Mouse (Mus musculus) hindbrain, embryonic 10.5 days (tissue): Measurements from ENCODE around the gene Szrd1. TPM values are rescaled to one million over a fixed set of nuclear protein-coding genes. Genes with fewer than 3 reads are reported as not detected.
"Not testable (repeated sequence)": the region's sequence is repeated elsewhere in the genome, so short reads cannot be mapped to it uniquely, and the experiment has no call there.

ENCODE experiments used
- DNase-seq: peaks from one replicate; pipeline ENCODE4 v3.0.0-alpha.2; 2017; ENCODE audit warnings: low spot score
- H3K27ac ChIP-seq: fragments of 300-500 bp; sonication (generic); 2 replicates; pipeline ENCODE4 v1.5.1; 2016; ENCODE audit warnings: mild to moderate bottlenecking, moderate library complexity
- H3K27me3 ChIP-seq: fragments of 300-500 bp; sonication (generic); 2 replicates; pipeline ENCODE4 v1.6.1; 2016; ENCODE audit warnings: mild to moderate bottlenecking; ENCODE audit not compliant: poor library complexity, insufficient read depth, severe bottlenecking
- H3K36me3 ChIP-seq: fragments of 300-500 bp; sonication (generic); 2 replicates; pipeline ENCODE4 v1.6.1; 2016; ENCODE audit warnings: mild to moderate bottlenecking, moderate library complexity
- H3K4me1 ChIP-seq: fragments of 300-500 bp; sonication (generic); replicated peaks from 2 replicates; pipeline ENCODE4 v1.6.1; 2016; ENCODE audit warnings: mild to moderate bottlenecking
- H3K4me3 ChIP-seq: fragments of 300-500 bp; sonication (generic); 2 replicates; pipeline ENCODE4 v1.5.1; 2016; ENCODE audit warnings: mild to moderate bottlenecking, moderate library complexity
- H3K9me3 ChIP-seq: fragments of 300-500 bp; sonication (generic); 2 replicates; pipeline ENCODE4 v1.6.1; 2016; ENCODE audit warnings: mild to moderate bottlenecking, moderate library complexity
- WGBS: fragments of 180-500 bp; shearing (Covaris S2); methylation state at CpG from one replicate; pipeline ENCODE4 v1.1.7; 2016; 5-methylcytosine and 5-hydroxymethylcytosine counted together
- polyA plus RNA-seq: library from polyadenylated mRNA; unstranded; fragments of >200 nt; fragmentation: Nextera tagmentation; extraction: Ambion mirVana; gene quantifications from 2 replicates; pipeline ENCODE4 v1.2.1, GENCODE M21; 2016

The Szrd1 gene
- polyA plus RNA-seq, 1 experiment from 2014 or later: 44.1 TPM

- H3K9me3 ChIP-seq: peaks cover 17% of the 10 kb centered on the region; the same call in 1 of the 2 replicates
- DNase-seq: no peak
- H3K36me3 ChIP-seq: peaks cover 48% of the 10 kb centered on the region
Observed at GRCm38 (mm10) chr4:141163729-141164128, 24.2 kb upstream of the Szrd1 start.

GRCm38 (mm10) chr4:141161699-141162208 lies 22.2 kb upstream of the Szrd1 start:
- Histone ChIP-seq H3K27ac (no peak overlapping the region), H3K27me3 (no peaks in the 10 kb centered on the region), H3K9me3 (peaks cover 15% of the 10 kb centered on the region; the same call in 1 of the 2 replicates), H3K36me3 (peaks cover 34% of the 10 kb centered on the region), H3K4me1 (peaks cover 18% of the 10 kb centered on the region), H3K4me3 (no peak overlapping the region)
- 91% methylated on average over 6 of the region's 6 CpGs for WGBS
- no peak for DNase-seq

More at GRCm38 (mm10) chr4:141163729-141164128, 24.2 kb upstream of the Szrd1 start:
- no peak overlapping the region for H3K4me3 ChIP-seq
- H3K27ac ChIP-seq: no peak overlapping the region
- H3K27me3 ChIP-seq: no peaks in the 10 kb centered on the region
- 94% methylated on average over 5 of the region's 5 CpGs for WGBS
- H3K4me1 ChIP-seq: peaks cover 11% of the 10 kb centered on the region

DNA sequence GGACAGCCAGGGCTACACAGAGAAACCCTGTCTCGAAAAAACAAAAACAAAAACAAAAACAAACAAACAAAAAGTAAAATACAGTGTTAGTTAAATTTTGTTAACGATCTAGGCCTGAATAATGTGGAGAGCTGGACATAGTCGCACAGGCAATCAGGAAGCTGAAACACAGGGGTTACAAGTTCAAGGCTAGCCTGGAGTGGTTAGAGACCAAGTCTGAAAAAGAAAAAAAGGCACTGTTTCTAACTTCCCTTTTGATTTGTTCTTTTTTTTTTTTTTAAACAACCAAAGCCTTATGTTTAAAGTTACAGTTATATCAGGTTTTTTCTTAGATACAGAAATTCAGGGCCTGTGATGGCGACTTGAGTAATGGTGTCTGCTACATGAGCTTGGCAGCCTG lies 20.6 kb upstream of the Szrd1 start:
- no peak for DNase-seq
- WGBS: 91% methylated on average over 4 of the region's 4 CpGs

GRCm38 (mm10) chr4:141159666-141160065 lies 20.1 kb upstream of the Szrd1 start:
- 83% methylated on average over 5 of the region's 5 CpGs for WGBS
- H3K4me3 ChIP-seq: no peak overlapping the region
- H3K4me1 ChIP-seq: peaks cover 19% of the 10 kb centered on the region
- H3K36me3 ChIP-seq: peaks cover 21% of the 10 kb centered on the region
- no peaks in the 10 kb centered on the region for H3K27me3 ChIP-seq
- peaks cover 8% of the 10 kb centered on the region; the same call in 1 of the 2 replicates for H3K9me3 ChIP-seq
- DNase-seq: no peak
- H3K27ac ChIP-seq: no peak overlapping the region

More for the DNA sequence above, 20.6 kb upstream of the Szrd1 start:
- H3K27ac ChIP-seq: no peak overlapping the region
- H3K9me3 ChIP-seq: peaks cover 12% of the 10 kb centered on the region; the same call in 1 of the 2 replicates
- peaks cover 25% of the 10 kb centered on the region for H3K36me3 ChIP-seq
- H3K27me3 ChIP-seq: no peaks in the 10 kb centered on the region
- no peak overlapping the region for H3K4me3 ChIP-seq
- H3K4me1 ChIP-seq: peaks cover 19% of the 10 kb centered on the region

- Histone ChIP-seq H3K27me3 (no peaks in the 10 kb centered on the region), H3K4me1 (peaks cover 19% of the 10 kb centered on the region), H3K36me3 (peaks cover 16% of the 10 kb centered on the region), H3K27ac (no peak overlapping the region), H3K4me3 (no peak overlapping the region), H3K9me3 (0 out of 2 replicates have a peak, but pooled peaks cover 4% of the 10 kb centered on the region)
- DNase-seq: no peak
- 70% methylated on average over 11 of the region's 11 CpGs for WGBS
Observed at GRCm38 (mm10) chr4:141159093-141159492, 19.5 kb upstream of the Szrd1 start.

- WGBS: 93% methylated on average over 2 of the region's 2 CpGs
- H3K4me1 ChIP-seq: peaks cover 19% of the 10 kb centered on the region
- no peak for DNase-seq
- no peaks in the 10 kb centered on the region for H3K9me3 ChIP-seq
- no peaks in the 10 kb centered on the region for H3K27me3 ChIP-seq
- H3K27ac ChIP-seq: no peak overlapping the region
- H3K36me3 ChIP-seq: peaks cover 11% of the 10 kb centered on the region
- no peak overlapping the region for H3K4me3 ChIP-seq
Observed at GRCm38 (mm10) chr4:141158609-141159008, 19.0 kb upstream of the Szrd1 start.

DNA sequence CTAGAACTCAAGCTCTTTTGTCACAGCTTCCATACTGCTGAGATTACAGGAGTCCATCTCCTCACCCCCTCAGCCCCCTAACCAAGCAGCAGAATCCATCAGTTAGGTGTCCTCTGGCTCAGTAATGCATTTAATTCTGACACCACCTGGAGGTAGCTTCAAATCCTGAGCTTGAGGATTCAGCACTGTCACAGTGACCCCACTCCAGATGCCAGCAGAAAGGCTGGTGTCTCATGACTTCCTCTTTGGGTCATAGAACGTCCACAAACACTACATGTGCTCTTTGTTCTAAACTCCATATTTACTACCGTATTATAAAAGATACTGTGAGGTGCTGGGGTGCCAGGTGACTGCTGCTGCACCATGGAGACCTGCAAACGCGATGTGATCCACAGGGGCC lies 17.9 kb upstream of the Szrd1 start:
- 88% methylated on average over 4 of the region's 4 CpGs for WGBS

GRCm38 (mm10) chr4:141149116-141149515 lies 9.5 kb upstream of the Szrd1 start:
- Histone ChIP-seq H3K27me3 (no peaks in the 10 kb centered on the region), H3K4me3 (peak overlapping the region; percentile 72), H3K4me1 (peaks cover 27% of the 10 kb centered on the region), H3K27ac (no peak overlapping the region), H3K36me3 (no peaks in the 10 kb centered on the region), H3K9me3 (no peaks in the 10 kb centered on the region)
- no peak for DNase-seq
- 47% methylated on average over 7 of the region's 7 CpGs for WGBS

More for the DNA sequence above, 17.9 kb upstream of the Szrd1 start:
- Histone ChIP-seq H3K27ac (no peak overlapping the region), H3K4me1 (peaks cover 19% of the 10 kb centered on the region), H3K9me3 (no peaks in the 10 kb centered on the region), H3K36me3 (peaks cover 3% of the 10 kb centered on the region; the same call in 1 of the 2 replicates), H3K27me3 (no peaks in the 10 kb centered on the region), H3K4me3 (no peak overlapping the region)
- DNase-seq: no peak

DNA sequence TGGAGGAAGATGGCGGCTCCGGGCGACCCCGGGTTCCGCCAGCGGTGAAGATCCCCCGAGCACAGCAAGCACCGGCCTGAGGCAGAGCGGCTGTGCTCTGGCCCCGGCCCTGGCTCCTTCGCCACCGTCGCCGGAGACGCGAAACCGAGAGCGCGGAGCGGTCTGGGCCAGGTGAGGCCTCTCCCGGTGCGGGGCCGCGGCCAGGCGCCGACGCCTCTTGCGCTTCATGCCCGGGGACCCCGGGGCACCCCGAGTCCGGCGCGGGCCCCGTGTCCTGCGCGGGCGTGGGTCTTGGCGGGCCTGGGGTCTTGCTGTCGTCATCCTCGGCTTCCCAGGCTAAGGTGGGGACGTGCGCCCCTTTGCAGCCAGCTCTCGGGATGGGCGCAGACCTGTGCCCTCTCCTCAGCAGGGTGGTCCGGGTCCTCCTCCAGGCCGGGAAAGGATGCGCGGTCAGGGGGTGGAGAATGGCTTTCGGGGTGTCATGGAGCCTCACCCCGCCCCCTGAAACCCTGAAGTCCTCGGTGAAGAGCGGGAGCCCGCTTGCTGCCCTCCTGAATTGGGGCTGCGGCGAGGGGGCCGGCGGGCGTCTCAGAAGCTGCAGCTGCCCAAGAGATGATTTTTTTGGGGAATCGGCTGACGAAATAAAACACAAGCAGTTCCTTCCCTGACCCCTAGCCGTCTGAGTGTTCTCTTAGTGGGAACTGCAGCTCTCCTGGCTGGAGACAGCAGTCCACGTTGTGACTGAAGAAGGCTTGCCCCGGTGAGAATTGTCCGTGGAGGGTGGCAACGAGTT lies 8.6 kb upstream of the Szrd1 start:
- no peaks in the 10 kb centered on the region for H3K9me3 ChIP-seq
- no peaks in the 10 kb centered on the region for H3K36me3 ChIP-seq
- H3K4me1 ChIP-seq: peaks cover 27% of the 10 kb centered on the region
- under 1% methylated on average over 66 of the region's 66 CpGs for WGBS
- H3K27ac ChIP-seq: peak overlapping the region; percentile 95
- no peaks in the 10 kb centered on the region; the same call in 1 of the 2 replicates for H3K27me3 ChIP-seq
- H3K4me3 ChIP-seq: peak overlapping the region; percentile 72
- DNase-seq: no peak

DNA sequence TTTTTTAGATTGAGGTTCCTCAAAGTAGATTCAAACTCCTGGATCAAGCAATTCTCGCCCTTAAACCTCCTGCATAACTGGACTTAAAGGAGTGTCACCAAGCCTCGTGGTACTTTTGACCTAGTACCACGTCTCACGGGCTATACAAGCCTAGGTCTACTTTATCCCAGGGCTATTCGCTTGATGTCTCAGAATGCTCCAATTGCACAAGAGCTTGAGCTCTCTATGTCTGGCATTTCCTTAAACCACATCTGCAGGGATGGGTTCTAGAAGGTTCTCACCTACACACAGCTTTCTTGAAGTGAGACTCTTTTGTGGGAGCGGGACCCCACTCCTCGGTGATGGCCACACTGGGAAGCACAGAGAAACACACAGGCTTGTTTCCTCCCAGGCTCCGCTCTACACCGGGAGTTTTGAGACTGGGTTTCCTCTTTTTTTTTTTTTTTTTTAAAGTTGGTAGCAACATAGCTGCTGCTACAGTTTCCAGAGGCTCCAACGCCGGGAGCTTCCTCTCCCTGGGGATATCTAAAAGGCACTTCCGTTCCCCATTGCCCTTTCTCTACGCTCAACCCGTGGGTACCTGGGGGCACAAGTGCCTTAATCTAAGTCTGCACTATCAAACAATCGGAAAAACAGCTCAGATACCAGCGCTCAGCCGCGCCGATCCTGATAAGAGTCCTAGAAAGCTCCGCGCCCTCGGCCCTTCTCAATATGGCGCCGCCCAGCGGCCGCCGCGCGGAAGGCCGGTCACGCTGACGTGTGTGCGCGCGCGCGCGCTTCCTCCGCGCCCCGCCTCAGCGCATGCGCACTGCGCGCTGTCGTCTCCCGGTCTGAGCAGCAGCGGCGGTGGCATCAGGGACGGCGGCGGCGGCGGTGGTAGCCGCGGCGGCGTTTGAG lies 7.8 kb upstream of the Szrd1 start, which contains the start of gene Fbxo42:
TSS of gene Fbxo42 (plus strand) at position 802 of the 897 bp plus-strand sequence.
- whole genome bisulfite sequencing: 9% methylated on average over 58 of the region's 58 CpGs
- H3K36me3 ChIP-seq: no peaks in the 10 kb centered on the region

DNA sequence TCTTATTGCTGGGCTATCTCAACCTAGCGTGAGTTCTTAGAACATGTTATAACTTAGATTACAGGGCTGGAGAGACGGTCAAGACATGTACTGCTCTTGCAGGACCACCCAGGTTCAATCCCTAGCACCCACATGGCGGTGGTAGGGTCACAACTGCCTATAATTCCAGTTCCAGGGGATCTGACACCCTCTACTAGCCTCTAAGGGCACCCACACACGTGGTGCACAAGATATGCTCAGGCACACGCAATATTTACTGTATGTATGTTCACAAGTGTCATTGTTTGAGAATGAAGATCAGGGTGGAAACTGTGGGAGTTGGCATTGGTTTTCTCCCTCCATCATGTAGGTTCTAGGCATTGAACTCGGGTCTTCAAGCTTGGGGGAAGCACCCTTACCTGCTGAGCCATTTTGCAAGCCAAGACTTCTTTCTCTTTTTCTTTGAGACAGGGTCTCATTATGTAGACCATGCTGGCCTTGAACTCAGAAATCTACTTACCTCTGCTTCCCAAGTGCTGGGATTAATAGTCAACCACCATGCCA lies 7.0 kb upstream of the Szrd1 start:
- H3K36me3 ChIP-seq: no peaks in the 10 kb centered on the region
- 0 out of 2 replicates have a peak overlapping the region, but pooled peaks have one; percentile 72 for H3K4me3 ChIP-seq
- no peaks in the 10 kb centered on the region; the same call in 1 of the 2 replicates for H3K27me3 ChIP-seq
- H3K27ac ChIP-seq: no peak overlapping the region
- WGBS: 93% methylated on average over 6 of the region's 6 CpGs
- no peak for DNase-seq
- peaks cover 27% of the 10 kb centered on the region for H3K4me1 ChIP-seq
- no peaks in the 10 kb centered on the region for H3K9me3 ChIP-seq

More for the DNA sequence above, 7.8 kb upstream of the Szrd1 start, which contains the start of gene Fbxo42:
- Histone ChIP-seq H3K27me3 (no peaks in the 10 kb centered on the region; the same call in 1 of the 2 replicates), H3K4me1 (peaks cover 27% of the 10 kb centered on the region), H3K27ac (peak within 1 kb of the TSS; percentile 95), H3K9me3 (no peaks in the 10 kb centered on the region), H3K4me3 (peak within 1 kb of the TSS; percentile 72)
- peak; percentile 94 for DNase-seq

DNA sequence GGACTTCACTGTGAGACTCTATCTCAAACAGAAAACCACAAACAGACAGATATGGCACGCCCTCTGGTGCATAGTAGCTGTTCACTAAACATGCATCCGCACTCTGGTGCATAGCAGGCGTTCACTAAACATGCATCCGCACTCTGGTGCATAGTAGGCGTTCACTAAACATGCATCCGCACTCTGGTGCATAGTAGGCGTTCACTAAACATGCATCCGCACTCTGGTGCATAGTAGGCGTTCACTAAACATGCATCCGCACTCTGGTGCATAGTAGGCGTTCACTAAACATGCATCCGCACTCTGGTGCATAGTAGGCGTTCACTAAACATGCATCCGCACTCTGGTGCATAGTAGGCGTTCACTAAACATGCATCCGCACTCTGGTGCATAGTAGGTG lies 5.5 kb upstream of the Szrd1 start:
- not testable (repeated sequence) for DNase-seq, H3K4me3 ChIP-seq, H3K27ac ChIP-seq, H3K27me3 ChIP-seq, H3K9me3 ChIP-seq, H3K36me3 ChIP-seq
- H3K4me1 ChIP-seq: peaks cover 26% of the 10 kb centered on the region
- 90% methylated on average over 12 of the region's 16 CpGs for whole genome bisulfite sequencing
